Mouse (Mus musculus) kidney, postnatal 36 days (tissue): ENCODE measurements around the gene Tdrd6.

Source experiments
- DNase-seq, 2 experiments: peaks; one replicate each; pipeline ENCODE4 v3.0.0; 2021 to 2022; ENCODE audit warnings: mixed read lengths in 2 of 2

Gene Tdrd6

GRCm38 (mm10) chr17:43612221-43612620, 17.9 kb downstream of the Tdrd6 start:
- DNase-seq: no peak

GRCm38 (mm10) chr17:43611586-43611985, 18.5 kb downstream of the Tdrd6 start:
- peak; percentile 27 to 74 for DNase-seq

GRCm38 (mm10) chr17:43606704-43607103, 23.4 kb downstream of the Tdrd6 start:
- DNase-seq: peak; percentile 67 to 89

- DNase-seq: no peak
Measured at GRCm38 (mm10) chr17:43598706-43599105, 31.4 kb downstream of the Tdrd6 start.

GRCm38 (mm10) chr17:43597742-43598141, 32.4 kb downstream of the Tdrd6 start:
- no peak for DNase-seq

DNA sequence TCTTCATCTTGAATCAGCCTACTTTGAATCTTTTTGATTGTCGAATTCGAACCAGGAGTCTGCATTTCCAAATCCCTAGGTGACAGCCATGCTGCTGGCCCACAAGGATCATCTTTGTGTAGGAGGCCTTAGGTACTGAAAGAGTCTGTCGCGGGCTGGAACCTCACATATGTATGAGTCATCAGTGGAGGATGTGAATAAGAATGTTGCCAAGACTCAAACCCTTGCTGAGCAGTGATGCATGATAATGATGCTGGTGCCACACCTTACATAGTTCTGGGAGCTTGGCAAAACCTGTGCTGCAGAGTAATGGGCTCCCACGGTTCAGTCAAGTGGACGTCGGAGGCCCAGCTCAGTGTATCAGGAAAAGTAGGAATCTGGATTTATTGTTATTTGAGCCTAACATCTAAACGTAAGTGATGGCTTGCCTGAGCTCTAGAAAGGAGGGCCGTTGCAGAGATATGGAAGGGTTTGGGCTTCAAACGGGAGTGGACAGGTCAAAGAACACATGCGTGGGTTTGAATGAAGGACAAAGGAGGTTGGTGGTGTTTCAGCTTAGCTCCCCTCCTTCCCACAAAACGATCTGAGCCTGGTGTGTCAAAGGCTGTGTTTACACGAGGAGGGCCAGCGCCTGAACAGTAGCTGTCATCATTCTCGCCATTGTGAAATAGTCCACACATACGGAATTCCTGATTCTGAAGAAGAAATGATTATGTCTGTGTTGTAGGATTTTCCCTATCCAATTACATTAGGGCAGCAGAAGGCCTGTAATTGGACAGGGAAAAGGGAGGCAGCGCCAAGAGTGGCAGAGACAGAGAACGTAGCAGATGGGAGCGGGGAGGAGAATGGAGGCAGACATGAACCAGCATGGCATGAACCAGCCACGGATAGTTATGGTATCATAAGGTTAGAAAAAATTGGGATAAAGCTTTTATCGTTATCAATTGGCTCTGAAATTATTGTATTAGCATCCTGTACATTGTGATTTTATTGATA, 37.5 kb downstream of the Tdrd6 start:
- no peak for DNase-seq

GRCm38 (mm10) chr17:43590531-43590930, 39.6 kb downstream of the Tdrd6 start:
- no peak for DNase-seq

- DNase-seq: no peak
Measured at GRCm38 (mm10) chr17:43589750-43590149, 40.3 kb downstream of the Tdrd6 start.

DNA sequence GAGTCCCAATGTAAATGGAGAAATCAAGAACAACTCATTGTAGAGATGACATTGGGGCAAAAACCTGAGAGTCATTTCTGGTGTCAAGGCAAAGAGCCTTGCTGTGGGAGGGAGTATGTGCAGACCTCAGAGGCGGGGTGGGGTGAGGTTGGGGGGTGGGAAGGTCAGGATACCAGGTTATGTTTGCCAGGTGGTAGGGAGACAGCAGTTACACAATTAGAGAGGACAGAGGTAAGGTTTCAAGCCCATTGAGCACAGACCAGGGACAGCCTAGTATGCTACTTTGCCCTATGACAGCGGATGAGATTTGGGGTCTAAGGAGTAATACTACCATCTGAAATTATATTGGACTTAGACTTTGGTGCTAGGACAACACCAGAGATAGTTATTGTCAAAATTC, 42.8 kb downstream of the Tdrd6 start:
- no peak for DNase-seq

GRCm38 (mm10) chr17:43584771-43585170, 45.3 kb downstream of the Tdrd6 start:
- no peak for DNase-seq

- peak; percentile 29 to 42 for DNase-seq
Measured at GRCm38 (mm10) chr17:43581012-43581467, 49.1 kb downstream of the Tdrd6 start.

- no peak for DNase-seq
Measured at GRCm38 (mm10) chr17:43580456-43580855, 49.6 kb downstream of the Tdrd6 start.

GRCm38 (mm10) chr17:43573624-43574073, 56.5 kb downstream of the Tdrd6 start:
- DNase-seq: no peak

DNA sequence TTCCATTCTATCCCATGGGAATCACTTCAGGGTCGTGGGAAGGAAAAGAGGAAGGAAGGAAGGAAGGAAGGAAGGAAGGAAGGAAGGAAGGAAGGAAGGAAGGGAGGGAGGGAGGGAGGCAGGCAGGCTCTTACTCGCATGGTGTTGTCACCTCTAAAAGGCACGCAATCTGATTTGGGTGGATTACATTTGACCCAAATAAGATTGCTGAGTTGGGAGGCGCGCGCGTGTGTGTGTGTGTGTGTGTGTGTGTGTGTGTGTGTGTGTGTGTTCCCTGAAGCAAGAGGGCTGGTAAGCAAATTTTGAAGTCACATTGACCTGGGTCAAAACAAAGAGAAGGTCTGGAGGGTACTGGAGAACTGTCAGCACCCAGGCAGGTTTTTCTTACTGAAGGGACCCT, 60.8 kb downstream of the Tdrd6 start:
- DNase-seq: no peak

GRCm38 (mm10) chr17:43567992-43568888, 61.9 kb downstream of the Tdrd6 start, which contains the start of gene Pla2g7:
TSS of gene Pla2g7 (plus strand) at chr17:43568098.
- DNase-seq: peak; percentile 33 to 58

- DNase-seq: no peak
Measured at GRCm38 (mm10) chr17:43567593-43567991, 62.5 kb downstream of the Tdrd6 start.
